Mouse (Mus musculus) left cerebral cortex, adult 18-20 months (tissue): ENCODE data around the gene Ythdf1. TPM values are rescaled to one million over a fixed set of nuclear protein-coding genes. Genes with fewer than 3 reads are reported as not detected.
A peak's percentile ranks its signal among the peaks of the same experiment; 100 is the strongest.

ENCODE experiments used
- DNase-seq, 2 experiments: peaks; one replicate each; pipeline ENCODE4 v3.0.0; 2021 to 2022; ENCODE audit warnings: low spot score in 2 of 2, mixed read lengths in 1 of 2
- total RNA-seq, 2 experiments: library from RNA; stranded (reverse); gene quantifications; 2 replicates each; pipeline ENCODE4 v1.2.3; 2021

Ythdf1 gene
- total RNA-seq, 2 experiments from 2014 or later = 59.0 to 59.7 TPM

DNA sequence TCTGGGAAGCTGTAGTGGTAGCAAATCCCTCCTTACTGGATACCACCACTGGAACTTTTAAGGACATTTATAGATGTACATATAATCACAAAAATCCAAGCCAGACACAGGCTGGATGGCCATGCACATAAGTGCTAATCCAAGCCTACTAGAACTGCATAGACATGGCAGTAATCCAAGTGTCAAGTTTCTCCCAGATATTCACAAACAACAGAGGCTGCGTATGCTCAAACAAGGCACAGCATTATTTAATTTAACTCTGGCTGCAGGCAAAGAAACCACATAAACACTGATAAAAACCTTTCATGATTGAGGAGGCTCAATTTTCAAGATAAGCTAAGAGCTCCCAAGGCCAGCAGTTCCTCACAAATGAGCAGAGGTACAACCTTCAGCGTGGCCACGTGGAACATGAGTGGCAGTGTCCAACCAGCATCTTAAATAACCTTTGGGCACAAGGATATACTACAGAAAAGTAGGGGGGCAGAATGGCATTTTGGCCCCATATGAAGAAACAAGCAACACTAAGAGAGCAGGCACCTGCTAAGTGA lies 4.8 kb downstream of the Ythdf1 start:
- no peak for DNase-seq

DNA sequence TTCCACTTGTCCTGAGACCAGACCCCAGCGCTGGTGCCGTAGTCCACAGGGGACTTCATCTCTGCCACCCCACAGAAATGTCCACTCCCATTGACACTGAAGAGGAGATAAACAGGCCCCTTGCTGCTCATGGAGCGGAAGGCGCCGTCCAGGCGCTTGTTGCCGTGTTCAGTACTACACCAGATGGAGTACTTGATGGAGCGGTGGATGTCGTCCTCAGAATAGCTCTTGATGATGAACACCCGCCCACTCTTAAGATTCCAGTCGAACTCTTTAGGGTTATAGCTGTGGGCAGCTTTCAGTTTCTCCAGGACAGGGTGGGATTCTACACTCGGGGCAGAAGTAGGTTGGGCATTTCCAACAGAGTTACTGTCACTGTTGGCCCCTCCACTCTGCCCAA lies 9.8 kb downstream of the Ythdf1 start:
- no peak for DNase-seq

DNA sequence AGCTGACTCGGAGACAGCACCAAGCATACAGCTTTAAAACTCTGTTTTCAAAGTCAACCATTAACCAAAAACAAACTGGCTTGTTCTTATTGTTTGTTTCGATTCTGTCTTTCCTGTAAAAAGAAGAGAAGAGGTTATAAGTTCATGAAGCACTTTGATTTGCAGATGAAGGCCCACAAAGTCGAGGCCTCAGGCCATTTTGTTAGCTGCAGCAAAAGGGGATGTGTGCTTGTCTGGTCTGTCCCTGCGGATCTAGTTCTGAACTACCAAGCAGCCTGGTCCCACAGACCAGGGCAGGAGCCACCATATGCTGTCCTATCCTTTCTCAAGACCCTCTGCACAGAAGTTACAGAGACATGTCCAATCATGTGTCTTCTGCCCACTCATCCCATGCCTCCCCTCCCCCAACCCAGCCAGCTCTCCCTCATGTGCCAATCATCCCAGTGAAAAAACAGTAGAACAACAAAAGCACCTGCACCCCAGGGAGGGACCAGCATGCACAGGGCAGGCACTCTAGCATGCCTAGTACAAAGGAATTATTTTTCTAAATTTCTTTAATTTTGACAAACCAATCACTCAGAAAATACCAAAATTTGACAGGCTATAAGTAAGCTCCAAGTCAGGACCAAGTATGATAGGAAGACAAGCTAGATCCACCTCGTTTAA lies 15.1 kb downstream of the Ythdf1 start:
- DNase-seq = no peak

DNA sequence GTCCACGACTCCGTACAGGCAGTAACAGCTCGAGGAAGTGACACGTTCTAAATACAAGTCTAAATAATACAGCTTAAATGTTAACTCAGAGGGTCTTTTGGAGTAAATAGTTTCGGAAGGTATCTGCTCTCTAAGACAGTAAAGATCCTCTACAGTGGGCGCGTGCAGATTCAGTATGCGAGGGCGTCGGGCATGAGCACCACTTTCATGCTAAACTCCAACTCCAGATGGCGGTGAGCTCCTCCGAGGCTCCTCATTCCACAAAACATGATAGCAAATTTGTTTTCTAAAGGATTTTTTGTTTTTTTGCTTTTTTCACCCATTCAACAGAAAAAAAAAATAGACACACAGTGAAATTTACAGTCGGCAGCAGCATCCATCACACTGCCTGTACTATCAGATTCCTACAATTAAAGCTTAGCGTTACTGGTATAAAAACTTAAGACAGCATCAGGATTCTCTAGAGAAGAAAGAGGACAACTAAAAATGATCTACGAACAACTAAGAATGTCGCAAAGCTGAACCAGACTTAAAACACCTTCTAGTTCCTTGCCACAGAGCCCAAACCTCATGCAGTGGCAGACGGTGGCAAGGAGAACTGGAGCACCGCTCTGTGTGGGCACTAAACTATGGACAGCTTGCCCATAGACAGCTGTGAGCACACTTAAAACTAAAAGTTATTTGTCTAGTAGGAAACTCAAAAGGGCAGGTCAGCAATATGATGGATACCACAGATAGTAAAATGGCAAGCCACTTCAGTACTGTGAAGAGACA lies 16.1 kb downstream of the Ythdf1 start:
- peak in 1 of 2 experiments; percentile 35 for DNase-seq

DNA sequence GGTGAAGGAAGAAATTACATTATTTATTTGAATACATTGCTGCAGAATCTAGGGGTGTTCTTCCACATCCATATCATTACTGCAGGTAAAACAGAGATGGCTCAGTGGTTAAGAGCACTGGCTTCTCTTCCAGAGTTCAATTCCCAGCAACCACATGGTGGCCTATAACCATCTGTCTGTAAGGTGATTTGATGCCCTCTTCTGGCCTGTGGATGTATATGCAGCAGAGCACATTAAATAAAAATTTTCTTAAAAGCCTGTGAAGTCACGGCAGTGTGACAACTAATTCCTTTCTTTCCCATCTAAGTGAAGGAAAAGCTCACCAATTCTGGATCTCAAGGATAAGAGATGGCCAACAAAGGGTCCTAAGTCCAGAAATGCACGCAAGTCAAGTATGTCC lies 18.7 kb downstream of the Ythdf1 start:
- no peak for DNase-seq

DNA sequence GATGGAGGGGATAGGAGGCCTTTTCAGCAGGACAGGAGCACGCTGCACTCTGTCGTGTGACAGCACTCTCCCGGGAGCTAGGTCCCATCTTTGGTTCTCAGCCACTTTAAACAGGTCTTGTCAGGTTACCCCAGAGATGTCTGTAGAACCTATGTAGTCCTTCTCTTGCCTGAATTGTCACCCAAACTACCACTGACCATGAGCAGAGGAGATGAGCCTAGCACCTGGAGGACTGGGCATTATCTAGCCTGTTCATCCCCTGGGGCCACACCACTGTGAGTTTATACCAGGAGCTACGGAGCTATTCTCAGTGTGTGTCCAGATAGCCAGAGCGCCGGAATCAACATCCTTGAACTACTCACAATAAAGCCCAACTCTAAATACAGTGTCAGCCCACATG lies 22.9 kb downstream of the Ythdf1 start:
- DNase-seq = peak in 1 of 2 experiments; percentile 36

DNA sequence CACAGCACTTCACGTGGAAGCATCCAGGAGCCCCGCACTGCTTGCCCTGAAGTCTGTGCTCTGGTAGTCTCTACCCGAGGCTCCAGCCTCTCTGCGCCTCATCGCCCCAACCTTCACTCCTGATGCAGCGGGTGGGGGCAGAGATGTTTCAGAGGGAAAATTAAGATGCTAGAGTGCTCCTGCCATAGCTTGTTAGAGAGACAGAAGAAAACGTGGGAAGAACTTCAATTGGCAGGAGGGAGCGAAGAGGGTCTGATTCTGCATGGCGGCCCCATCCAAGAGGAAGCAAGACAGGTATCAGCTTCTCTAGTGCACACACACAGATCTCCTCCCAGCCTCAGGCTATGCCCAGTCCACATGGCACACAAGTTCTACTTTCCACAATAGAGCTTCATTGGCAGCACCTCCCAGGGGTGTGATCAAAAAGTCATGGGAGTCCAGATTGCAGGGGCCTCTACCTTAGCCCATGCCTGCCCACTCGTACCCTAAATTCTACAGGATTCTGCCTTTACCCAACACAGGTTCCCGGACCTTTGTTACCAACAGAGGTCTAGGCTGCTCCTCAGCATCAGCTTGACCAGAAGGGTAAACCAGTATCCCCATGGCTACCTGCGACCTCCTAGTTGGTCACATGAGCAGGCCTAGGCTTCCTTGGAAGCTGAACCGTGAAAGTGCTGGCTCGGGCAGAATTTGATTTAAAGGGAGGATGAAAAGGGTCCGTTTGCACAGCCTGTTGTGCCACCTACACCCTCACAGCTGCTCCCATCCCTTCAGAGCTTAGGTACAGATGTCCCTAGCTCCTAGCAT lies 23.7 kb downstream of the Ythdf1 start:
- DNase-seq = peak in 1 of 2 experiments; percentile 65

DNA sequence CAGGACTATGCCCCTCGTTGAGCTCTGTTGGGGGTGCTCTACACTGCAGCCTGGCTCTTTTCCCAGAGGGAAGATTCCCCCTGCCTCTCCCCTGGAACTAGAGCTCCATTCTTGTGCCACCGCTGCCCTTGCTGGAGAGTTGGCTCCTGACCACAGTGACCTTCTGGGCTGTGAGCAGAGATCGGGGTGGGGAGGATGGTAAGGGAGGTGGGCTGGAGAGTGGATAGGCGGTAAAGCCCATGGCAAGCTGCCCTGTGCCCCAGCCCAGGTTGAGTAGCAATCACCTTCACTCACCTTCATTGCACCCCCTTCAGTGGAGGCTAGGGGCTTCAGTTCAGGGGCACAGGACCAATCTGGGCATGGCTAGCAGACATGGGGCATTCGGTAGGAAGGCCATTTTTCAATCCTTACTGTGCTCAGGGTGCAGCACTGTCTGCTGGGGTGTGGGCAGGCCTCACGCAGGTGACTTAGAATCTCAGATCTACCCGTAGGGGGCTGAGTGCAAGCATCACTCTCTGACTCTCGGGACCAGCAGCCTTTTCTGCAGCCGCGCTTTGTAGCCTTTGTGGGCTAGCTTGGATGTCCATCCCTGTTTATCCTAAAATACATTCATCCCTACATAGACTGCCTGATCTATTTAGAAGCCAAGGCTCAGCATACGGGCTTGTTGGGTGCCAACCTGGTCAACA lies 24.8 kb downstream of the Ythdf1 start:
- DNase-seq = peak; percentile 34 to 44

DNA sequence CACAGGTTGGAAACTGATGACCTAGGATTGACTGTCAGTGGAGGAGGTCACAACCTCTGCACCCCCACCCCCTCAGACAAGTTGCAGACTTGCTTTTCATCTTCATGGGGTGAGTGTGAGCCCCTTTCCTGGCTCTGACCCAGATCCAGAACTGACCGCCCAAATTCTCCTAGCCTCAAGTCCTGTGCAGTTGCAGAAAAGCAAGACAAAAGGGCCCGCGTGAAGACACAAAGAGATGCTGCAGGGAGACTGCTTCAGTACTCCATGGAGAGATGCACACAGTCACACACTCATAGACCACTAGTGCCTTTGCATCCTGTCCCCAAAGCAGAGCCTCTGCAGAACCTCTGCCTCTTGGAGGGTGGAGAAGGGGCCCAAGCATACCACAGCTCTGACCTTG lies 25.4 kb downstream of the Ythdf1 start:
- no peak for DNase-seq

DNA sequence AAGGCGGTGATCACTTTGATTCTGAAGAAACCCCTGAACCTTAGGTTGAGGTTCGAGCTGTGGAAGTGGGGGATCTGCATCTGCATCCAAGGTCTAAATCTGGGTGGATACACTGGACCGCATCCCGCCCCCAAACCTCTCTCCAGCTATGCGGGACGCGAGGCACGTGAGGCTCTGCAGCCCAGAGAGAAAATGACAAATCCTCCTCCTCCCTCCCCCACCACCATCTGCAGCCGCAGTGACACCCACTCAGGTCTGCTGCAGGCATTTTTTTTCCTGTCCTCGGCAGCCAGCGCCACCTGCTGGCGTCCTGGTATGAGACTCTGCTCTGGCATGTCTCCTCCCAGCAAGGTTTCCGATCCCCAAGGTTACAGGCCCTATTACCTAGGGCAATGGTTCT lies 26.0 kb downstream of the Ythdf1 start:
- DNase-seq = peak; percentile 93 to 95

DNA sequence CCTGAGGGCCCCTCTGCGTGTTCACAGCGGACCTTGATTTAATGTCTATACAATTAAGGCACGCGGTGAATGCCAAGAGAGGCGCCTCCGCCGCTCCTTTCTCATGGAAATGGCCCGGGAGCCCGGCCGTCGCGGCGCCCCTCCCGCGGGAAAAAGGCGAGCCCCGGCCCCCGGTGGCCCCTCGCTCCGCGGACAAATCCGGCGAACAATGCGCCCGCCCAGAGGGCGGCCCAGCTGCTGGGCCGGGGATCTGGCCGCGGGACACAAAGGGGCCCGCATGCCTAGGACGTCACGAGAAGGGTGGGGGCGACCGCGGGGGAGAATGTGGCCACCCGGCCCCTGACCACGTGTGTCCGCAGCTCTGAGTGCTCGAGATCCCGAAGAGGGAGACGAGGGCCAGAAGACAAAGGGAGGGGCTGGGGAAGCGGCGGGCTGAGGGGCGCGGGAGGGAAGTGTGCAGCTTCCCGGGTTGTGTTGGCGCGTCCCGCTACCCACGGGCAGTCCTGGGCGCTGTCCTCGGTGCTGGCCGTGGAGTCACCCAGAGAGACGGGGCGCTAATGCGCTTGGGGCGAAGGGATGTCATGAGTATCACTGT lies 26.6 kb downstream of the Ythdf1 start:
- DNase-seq = peak; percentile 39 to 54

DNA sequence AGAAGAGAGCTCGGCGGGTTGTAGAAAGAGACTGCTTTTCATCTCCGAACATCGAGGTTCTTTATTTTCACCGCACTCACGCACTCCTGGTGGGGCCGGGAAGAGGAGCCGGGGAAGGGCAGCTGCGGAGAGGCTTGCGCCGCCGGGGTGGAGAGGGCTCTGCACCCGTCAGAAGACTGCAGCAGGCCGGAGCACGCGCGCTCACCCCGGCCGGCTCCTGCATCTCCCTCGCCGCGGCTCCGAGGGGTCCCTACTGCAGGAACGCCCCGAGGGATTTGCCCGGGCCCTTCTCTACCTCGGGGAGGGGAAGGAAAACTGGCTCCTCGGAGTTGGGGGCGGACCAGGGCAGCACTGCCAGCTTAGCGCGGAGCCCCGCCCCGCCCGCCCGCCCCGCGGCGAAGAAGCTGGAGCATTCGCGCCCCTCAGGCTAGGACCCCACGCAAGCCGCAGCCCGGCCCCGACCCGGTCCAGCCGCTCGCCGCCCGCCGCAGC lies 27.2 kb downstream of the Ythdf1 start:
- DNase-seq = peak; percentile 60 to 63

DNA sequence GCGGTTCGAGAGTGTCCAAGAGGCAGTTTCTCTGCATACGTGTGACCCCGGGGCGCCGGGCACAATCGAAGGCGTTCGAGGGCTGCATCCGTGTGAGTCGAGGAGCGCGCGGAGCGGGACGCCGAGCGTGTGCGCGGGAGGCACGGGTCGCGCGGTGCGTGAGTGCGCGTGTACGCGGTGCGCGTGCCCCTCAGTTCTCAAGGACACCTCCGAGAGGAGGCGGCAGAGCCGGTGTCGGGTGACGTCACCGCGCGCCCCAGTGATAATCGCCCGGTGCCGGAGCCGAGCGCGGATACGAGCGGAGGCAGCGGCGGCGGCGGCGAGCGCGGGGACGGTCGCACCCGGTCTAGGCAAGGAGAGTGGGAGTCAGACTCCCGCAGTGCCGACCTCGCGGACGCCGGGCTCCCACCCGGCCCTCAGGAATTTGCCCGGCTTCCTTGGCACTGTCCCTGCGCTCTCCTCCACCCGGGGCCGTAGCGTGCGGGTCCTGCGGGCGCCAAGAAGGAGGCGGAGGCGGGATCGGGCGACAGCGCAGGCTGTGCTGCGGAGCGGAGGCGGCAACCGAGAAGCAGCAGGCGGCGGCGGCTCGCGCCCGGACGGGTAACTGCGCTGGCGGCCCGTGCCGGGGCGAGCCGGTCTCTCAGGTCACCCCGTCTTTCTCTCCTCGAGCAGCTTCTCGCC lies 27.8 kb downstream of the Ythdf1 start:
- peak; percentile 92 to 95 for DNase-seq

DNA sequence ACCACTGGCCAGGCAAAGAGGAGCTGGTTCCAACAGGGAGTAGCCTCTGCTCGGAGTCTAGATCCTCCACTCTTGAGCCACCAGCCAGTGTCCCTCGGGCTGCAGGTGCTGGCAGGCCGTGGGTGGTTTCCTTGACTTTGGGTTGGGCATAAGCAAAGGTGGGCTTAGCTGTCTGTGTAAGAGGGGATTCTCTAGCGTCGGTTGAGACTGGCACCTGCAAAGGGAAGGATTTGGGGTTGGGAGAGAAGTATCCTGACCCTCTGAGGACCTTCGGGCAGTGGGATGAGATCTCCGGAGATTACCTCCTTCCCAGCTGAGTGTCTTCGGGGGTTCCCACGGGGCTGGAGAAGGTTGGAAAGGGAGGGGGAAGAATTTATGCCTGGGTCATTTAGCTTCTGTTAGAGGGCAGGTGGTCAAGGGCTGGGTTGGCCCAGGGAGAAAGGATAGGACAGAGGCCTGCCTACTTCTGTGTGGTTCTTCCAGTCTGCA lies 28.9 kb downstream of the Ythdf1 start:
- peak in 1 of 2 experiments; percentile 30 for DNase-seq

DNA sequence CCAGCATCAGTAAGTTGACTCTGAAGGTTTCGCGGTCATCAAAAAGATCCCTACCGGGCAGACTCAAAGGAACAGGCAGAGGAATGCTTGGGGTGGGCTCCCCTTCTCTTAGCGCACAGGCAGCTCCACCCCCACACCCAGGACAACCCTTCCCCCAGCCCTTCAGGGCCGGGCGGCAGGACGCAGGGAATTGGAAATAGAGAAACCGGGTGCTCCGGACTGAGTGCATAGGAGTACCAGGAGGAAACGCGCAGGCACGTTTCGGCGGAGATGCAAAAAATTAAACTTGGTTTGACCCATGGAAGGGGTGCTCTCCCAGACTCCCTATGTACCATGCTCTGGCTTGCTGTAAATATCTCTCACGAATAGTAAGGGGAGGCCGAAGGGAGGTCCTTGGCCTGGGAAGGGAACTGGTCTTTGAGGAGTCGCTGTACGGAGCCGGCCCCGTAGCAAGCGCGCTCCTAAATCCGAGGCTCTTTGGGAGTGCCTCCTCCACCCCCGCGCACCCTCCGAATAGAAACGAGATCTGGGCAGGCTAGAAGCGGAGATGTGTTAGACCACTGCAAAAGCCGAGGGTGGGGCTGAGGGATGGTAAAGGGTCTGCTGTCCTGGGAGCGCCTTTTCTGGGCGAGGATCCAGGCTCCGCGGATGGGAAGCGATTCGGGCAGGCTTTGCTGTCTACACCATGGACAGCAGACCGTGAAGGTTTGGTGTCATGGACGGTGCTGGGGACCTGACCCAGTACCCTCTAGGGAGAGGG lies 29.5 kb downstream of the Ythdf1 start:
- peak; percentile 78 to 85 for DNase-seq

DNA sequence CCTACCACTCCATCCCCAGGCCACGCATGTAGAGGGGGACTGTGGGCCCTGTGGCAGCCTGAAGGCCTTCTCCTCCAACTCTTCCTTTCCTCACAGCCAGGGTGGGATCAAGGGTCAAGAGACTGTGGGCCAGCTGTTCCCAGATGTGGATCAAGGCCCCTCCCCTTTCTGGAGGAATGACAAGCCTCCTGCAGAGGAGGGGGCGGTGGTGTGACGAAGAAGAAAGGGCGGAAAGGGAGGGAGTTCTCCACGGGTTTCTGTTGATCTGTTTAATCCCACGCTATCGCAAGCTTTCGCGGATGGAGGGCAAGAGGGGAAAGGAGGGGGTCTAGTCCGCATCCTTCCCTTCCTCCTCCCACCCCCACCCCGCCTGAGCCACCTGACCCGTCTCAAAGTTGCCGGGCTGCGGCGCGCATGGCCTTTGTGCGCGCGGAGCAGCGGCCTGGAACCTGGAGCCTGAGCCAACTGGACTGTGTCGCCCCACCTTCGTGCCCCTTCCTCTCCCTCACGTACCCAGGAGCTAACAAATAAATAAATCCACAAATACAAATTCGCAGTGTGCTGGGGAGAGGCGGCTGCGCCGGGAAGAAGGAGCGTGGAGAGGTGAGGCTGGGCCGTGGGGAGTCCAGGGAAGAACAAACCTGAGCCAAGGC lies 30.2 kb downstream of the Ythdf1 start:
- no peak for DNase-seq

DNA sequence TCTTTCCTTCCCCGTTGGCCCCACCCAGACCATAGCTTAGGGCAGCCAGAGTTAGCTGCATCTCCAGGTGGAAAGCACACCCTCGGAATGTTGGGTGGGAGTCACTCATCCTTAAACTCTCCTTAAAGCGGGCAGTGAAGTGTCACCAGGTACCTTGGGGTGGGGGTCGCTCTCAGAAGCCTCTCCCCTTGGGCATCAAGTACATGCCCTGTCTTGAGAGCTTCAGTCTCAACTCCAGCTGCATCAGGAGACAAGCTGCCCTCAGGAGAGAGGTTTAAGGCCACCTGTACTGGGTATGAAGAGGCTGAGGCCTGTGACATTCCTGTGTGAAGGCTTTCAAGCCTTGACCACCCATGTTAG lies 30.8 kb downstream of the Ythdf1 start:
- DNase-seq = no peak

DNA sequence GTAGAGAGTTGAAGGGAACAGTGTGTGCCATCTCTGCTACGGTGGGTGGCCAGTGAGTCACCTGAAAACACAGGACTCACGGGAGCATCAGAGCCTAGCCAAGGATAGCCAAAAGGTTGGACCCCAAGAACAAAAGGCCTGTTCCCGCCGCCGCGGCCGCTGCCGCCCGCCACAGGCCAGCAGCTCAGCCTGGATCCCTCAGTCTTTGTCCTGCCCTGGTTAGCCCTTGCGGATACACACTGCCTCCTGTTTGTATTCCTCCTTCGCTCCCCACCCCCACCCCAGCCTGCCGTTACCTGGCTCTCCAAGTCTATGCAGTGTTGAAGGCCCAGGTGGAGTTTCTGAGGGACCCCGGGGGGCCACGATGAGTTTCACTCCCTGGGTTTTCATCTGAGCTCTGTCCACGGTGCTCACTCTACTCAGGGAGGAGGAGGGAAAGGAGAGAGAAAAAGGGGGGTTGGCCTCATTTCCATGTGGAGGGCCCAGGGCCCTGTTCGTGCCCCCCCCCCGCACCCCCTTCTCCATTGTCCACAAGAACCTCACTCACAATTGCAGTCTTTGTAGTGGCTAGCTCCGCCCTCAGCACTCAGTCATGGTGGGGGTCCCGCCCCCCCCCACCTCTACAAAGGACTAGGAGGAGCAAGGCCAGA lies 31.4 kb downstream of the Ythdf1 start:
- DNase-seq = no peak
